Mouse (Mus musculus) intestine, embryonic 15.5 days (tissue): ENCODE data around the gene Slc28a2. TPM values are rescaled to one million over a fixed set of nuclear protein-coding genes. Genes with fewer than 3 reads are reported as not detected.
"Not testable (repeated sequence)": the region's sequence is repeated elsewhere in the genome, so short reads cannot be mapped to it uniquely, and the experiment has no call there.

Experiments used
- ATAC-seq: fragments of 200-750 bp; cut with Nextera tagmentation; 2 replicates; pipeline ENCODE4 v1.8.0; 2017; ENCODE audit warnings: moderate TSS enrichment, moderate library complexity
- H3K27ac ChIP-seq: fragments of 300-500 bp; sonication (generic); 2 replicates; pipeline ENCODE4 v1.5.1; 2015; ENCODE audit warnings: mild to moderate bottlenecking, inconsistent platforms
- H3K27me3 ChIP-seq: fragments of 300-500 bp; sonication (generic); replicated peaks from 2 replicates; pipeline ENCODE4 v1.6.1; 2015; ENCODE audit warnings: inconsistent platforms
- H3K36me3 ChIP-seq: fragments of 300-500 bp; sonication (generic); 2 replicates; pipeline ENCODE4 v1.6.1; 2015; ENCODE audit warnings: inconsistent platforms
- H3K4me1 ChIP-seq: fragments of 300-500 bp; sonication (generic); replicated peaks from 2 replicates; pipeline ENCODE4 v1.6.1; 2015; ENCODE audit warnings: inconsistent platforms
- H3K4me2 ChIP-seq: fragments of 300-500 bp; sonication (generic); replicated peaks from 2 replicates; pipeline ENCODE4 v1.6.1; 2015; ENCODE audit warnings: mild to moderate bottlenecking, inconsistent platforms
- H3K4me3 ChIP-seq: fragments of 300-500 bp; sonication (generic); replicated peaks from 2 replicates; pipeline ENCODE4 v1.5.1; 2015; ENCODE audit warnings: inconsistent platforms
- H3K9ac ChIP-seq: fragments of 300-500 bp; sonication (generic); 2 replicates; pipeline ENCODE4 v1.6.1; 2015; ENCODE audit warnings: inconsistent platforms
- H3K9me3 ChIP-seq: fragments of 300-500 bp; sonication (generic); 2 replicates; pipeline ENCODE4 v1.6.1; 2016; ENCODE audit warnings: inconsistent platforms
- WGBS: fragments of 180-500 bp; shearing (Covaris S2); methylation state at CpG from one replicate; pipeline ENCODE4 v1.1.7; 2015; 5-methylcytosine and 5-hydroxymethylcytosine counted together
- polyA plus RNA-seq: library from polyadenylated mRNA; unstranded; fragments of >200 nt; fragmentation: Nextera tagmentation; extraction: Ambion mirVana; gene quantifications from 2 replicates; pipeline ENCODE4 v1.2.1, GENCODE M21; 2015

Gene Slc28a2
- polyA plus RNA-seq, 1 experiment from 2014 or later: 63.2 TPM

DNA sequence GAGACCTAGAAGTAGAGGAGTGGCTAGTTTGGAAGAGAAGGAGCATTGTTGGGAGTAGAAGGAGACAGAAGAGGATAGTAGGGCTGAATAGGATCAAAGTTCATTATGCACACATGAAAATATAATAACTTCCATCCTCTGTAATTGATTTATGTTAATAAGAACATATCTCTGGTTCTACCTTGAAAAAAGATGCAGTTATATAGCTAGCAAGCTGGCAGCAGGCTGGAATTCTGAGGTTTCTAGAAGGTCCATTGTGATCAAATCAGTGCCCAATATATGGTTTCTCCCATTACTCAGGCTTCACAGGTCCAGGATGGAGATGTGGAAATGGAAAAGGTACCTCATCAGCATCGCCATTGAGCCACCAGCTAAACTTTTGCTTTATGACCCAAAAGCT, 58.4 kb downstream of the Slc28a2 start, which contains the start of gene Gm14085:
Gm14085 (plus strand) TSS at position 301 of the 400 bp plus-strand sequence.
- no peaks in the 10 kb centered on the region for H3K36me3 ChIP-seq
- H3K27ac ChIP-seq: no peak within 1 kb of the TSS
- 91% methylated on average over 1 of the region's 1 CpGs for WGBS
- no peak for ATAC-seq
- H3K4me2 ChIP-seq: no peak within 1 kb of the TSS
- no peaks in the 10 kb centered on the region for H3K9me3 ChIP-seq
- no peak within 1 kb of the TSS for H3K4me3 ChIP-seq
- no peaks in the 10 kb centered on the region for H3K27me3 ChIP-seq
- no peaks in the 10 kb centered on the region for H3K4me1 ChIP-seq
- H3K9ac ChIP-seq: no peak within 1 kb of the TSS

DNA sequence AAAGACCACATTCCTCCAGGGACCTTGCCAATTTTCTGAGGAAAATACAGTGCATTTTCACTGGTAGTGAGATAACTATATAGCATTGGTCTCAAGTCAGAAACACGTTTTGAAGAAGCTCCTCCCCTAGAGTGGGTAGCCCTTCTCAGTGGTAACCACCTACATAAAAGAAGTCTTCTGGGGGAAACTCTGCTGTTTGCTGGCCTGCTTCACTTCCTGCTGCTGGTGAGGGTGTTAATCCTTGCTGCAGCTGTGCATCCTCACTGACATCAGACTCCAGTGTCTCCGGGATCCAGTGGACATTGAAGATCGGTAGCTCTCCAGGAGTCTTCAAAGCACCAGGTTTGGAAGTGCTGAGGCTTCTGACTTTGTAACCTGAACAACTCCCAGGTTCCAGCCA, 59.4 kb downstream of the Slc28a2 start:
- not testable (repeated sequence) for H3K9me3 ChIP-seq, H3K9ac ChIP-seq, H3K27ac ChIP-seq, H3K36me3 ChIP-seq, H3K4me1 ChIP-seq, H3K4me3 ChIP-seq, H3K4me2 ChIP-seq, H3K27me3 ChIP-seq
- 40% methylated on average over 2 of the region's 3 CpGs for WGBS
- ATAC-seq: peak; percentile 54

DNA sequence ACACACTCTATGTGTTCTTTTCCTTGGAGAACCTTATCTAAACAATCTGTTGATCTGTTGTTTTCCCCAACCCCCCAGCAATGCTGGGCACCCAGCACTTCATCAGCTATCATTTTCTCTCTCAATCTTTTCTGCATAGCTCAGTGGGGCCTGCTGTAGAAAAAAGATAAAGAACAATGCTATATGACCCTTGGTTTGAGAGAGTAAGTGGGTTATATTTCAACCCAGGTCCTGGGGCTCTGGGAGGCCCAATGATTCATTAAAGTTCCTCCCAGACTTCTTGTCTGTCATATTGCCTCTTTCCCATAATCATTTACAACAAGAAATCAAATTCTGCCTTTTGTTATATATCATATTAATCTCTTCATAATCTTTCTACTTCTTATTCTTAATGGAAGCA, 59.8 kb downstream of the Slc28a2 start:
- not testable (repeated sequence) for H3K36me3 ChIP-seq, H3K4me2 ChIP-seq, H3K4me1 ChIP-seq, H3K27ac ChIP-seq, H3K9me3 ChIP-seq, H3K9ac ChIP-seq, H3K4me3 ChIP-seq, H3K27me3 ChIP-seq
- ATAC-seq: peak; percentile 90

DNA sequence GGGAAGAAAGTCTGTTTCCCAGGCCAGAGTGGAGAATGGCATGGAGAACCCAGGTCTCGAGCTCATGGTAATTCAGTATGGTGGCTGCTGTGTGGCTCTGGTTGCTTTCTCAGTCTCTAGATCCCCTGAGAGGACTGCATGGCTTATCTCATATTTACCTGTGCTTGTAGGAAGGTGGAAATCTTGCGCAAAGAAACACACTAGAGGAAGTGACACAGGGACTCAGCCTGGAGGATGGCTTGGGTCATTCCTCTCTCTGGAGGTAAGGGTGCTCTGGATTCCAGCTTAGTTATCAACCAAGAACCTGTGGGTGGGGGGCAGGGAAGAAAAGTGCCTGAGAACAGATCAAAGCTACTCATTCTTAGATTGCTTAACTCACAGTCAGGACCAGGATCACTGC, 60.4 kb downstream of the Slc28a2 start:
- WGBS: 80% methylated on average over 2 of the region's 2 CpGs
- Histone ChIP-seq H3K4me1 (no peaks in the 10 kb centered on the region), H3K9ac (no peak overlapping the region), H3K4me2 (no peak overlapping the region), H3K27me3 (no peaks in the 10 kb centered on the region), H3K36me3 (no peaks in the 10 kb centered on the region), H3K9me3 (no peaks in the 10 kb centered on the region), H3K27ac (0 out of 2 replicates have a peak overlapping the region, but pooled peaks have one; percentile 48), H3K4me3 (no peak overlapping the region)
- ATAC-seq: peak; percentile 74

Other genes with a start within 250 kb of the Slc28a2 start
- not detected in 2 replicates for gene Patl2, start 240.3 kb upstream of the Slc28a2 start, polyA plus RNA-seq
- gene Terb2, start 240.2 kb upstream of the Slc28a2 start, polyA plus RNA-seq: not detected in 2 replicates
- 68.1 and 68.6 TPM in 2 replicates for gene Sord, start 191.7 kb upstream of the Slc28a2 start, polyA plus RNA-seq
- 0.08 TPM in 1 of 2 replicates, not detected in the other for gene Duox2, start 128.0 kb upstream of the Slc28a2 start, polyA plus RNA-seq
- 0.14 and 0.25 TPM in 2 replicates for gene Duoxa2, start 127.6 kb upstream of the Slc28a2 start, polyA plus RNA-seq
- gene Duoxa1, start 112.7 kb upstream of the Slc28a2 start, polyA plus RNA-seq: not detected in 2 replicates
- gene Duox1, start 110.8 kb upstream of the Slc28a2 start, polyA plus RNA-seq: 0.03 and 0.08 TPM in 2 replicates
- 2.7 and 3.6 TPM in 2 replicates for gene Shf, start 57.3 kb upstream of the Slc28a2 start, polyA plus RNA-seq
- gene Gm14085, start 58.5 kb downstream of the Slc28a2 start, polyA plus RNA-seq: 0.36 and 0.40 TPM in 2 replicates
- 18.9 and 23.9 TPM in 2 replicates for gene Gatm, start 184.8 kb downstream of the Slc28a2 start, polyA plus RNA-seq
- gene AA467197, start 210.5 kb downstream of the Slc28a2 start, polyA plus RNA-seq: 7.1 and 7.3 TPM in 2 replicates